Mouse (Mus musculus) forelimb bud, embryonic 11.5 days (tissue): ENCODE results near the gene Akap2.

Experiments used
- DNase-seq: peaks from one replicate; pipeline ENCODE4 v3.0.0-alpha.2; 2012; ENCODE audit warnings: low read depth, low spot score

Akap2 gene

DNA sequence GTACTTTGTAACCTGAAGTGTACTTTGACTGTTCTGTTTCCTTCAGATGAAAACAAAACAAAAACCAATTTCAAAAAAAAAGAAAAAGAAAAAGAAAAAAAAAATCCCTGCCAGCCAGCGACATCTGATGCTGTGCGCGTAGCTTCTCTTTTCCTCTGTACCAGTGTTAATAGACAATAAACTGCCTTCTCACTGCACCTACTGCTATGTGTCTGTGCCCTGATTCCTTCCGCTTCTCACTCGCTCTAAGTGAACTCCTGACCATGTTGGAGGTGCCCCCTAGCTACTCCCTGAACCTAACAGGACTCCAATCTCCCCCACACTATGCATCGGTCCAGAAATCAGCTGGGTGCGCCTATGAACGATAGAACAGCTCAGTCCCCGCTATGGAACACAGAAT lies at the start of gene Akap2:
Gene Akap2 (plus strand): TSS at position 304 of the 400 bp plus-strand sequence.
- DNase-seq: no peak

DNA sequence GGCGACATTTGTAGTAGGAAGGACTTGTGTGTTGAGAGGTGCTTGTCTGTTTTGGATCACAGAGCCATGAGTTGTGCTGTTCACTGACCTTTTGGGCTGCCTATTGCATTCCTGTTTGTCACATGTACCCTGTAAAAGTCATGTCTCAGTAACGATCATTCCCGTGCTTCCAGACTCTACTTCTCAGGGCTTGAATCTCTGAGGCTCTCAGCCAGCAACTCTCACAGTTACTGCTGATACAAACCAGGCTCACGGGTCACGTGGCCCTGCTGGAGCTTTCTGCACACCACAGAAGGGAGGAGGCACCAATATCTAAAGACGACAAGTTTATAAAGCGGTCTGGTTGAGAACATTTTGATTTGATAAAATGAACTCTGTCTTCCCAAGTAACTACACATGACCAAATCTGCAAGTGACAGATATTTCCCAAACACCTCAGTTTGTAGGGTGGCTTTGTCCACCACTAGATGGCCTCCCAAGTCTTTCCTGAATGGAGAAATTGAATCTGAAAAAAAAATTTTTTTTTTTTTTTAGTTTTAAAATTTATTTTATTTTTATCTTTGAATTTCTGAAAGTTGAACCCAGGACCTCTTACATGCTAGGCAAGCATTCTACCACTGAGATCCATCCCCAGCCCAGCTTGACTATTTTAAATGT lies 46.5 kb upstream of the Akap2 start:
- peak; percentile 49 for DNase-seq

DNA sequence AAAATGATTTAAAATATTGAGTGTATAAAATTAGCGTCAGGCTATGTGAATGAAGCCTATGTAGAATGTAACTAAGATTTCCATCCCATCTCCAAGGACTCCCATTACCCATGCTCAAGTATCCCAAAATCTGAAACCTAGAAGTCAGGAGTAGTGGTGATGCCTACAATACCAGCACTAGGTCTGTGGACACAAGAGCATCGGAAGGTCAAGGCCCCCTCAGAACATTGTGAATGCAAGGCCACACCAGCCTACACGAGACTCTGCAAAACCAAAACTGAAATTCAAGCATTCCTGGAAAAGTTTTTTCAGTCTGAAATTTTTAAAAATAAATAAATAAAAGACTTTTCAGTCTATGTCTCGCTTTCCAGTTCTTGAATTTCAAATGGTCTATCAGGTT lies 44.9 kb upstream of the Akap2 start:
- DNase-seq: no peak

DNA sequence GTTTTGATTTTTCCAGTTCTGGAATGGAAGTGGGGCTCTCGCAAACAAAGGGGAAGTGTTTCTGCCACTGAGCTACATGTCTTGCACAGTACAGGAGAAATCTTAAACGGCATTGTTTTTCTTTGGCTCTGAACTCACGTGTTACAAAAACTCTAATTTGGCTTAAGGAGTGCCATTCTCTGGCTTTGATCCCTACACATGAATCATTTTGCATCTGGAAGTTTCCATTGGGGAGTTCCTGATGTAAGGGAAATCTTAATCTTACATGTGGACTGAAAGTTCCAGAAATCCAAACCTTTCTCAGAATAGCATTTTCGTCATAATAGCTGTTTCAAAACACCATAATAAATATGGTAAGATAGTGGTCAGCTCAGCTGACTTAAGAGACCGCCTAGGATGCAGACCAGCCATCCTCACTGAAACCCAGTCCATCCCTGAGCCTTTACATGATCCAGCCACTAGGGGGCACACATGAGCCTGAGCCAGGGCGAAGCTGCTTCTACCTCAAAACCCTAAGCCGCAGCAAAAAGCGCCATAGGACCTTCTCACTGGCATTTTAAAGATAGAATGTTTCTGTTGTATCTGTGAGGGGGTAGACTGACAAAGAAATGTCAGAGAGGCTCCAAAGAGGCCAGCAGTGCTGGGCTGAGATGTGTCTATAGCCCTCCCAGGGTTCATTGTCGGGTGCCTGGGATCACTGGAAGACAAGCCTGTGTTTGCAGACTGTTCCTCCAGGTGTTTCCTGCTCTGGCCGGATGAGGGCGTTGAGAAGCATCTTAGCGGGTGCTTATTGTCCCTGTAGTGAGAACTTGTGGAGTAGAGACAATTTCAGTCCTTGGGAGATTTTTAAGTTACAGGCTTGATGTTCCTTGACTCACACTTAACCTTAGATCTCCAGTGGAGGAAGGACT lies 44.2 kb upstream of the Akap2 start:
- DNase-seq: peak; percentile 90

DNA sequence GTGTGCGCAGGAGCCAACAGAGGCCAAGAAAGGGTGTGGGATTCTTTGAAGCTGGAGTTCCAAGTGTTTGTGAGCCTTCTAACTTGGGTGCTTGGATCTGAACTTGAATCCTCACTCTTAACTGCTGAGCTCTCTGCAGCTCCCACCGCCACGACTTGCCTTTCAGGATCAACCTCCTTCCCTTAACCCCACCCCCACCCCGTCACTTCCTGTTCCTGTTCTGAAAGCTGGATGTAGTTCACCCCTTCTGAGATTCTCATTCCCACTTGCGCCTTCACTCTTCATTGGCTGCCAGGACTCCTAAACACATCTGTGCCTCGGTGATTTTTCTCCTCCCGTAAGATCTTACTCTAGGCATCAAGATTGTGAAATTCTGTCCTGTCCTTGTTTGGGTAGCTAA lies 43.1 kb upstream of the Akap2 start:
- DNase-seq: no peak

DNA sequence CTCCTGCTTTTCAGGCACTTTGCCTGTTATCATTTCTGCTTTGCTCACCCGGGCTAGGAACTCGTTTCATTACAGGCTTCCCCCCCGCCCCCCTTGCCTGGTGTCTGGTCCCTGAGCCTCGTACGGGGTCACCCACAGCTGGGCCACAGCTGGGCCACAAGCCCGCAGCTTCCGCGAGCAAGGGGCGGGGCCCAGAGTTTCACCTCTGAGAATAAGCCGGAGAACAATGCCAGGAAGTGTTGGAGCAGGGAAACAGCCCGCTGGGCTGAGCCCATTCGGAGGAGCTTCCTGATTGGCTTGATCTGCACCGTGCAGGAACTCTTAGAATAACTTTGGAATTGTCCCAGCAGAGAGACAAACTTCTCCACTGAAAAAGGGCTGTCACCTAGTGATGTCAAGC lies 42.1 kb upstream of the Akap2 start:
- peak; percentile 71 for DNase-seq

DNA sequence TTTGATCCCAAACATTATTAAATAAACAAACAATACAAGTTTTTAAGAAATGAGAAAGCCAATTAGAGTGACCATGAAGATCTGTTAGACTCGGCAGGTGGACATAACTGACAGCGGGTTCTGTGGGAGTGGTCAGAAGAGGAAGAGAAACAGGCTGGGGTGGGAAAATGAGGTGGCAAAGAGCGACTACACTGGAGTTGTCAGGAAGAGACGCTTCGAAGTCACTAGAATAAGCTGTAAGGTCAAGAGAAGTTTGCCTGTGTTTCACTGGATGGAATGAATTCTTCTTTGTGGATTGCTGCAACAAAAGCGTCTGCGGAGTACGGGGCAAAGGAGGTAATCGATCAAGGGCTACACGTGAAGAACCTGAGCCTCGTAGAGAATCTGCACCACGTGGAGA lies 39.5 kb upstream of the Akap2 start:
- DNase-seq: no peak

DNA sequence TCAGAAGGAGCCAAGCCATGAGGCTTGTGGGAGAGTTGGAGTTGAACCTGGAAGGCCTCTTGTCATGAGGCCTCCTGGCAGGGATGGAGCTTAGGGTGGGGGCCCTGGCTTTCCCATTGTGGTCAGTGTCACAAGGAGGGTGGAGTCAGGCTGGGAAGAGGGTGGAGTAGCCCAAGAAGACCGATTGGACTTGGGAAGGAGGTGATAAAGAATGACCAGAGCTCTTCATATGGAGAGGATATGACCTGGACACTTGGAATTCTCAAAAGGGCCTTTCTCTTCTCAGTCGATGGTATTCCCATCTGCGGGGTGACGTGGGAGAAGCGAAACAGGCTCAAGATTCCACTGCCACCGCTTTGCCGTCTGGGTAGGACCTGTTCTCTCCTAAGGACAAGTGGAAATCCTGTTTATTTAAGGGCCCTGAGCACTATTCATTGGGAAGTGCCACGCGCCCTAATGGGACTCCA lies 38.4 kb upstream of the Akap2 start:
- no peak for DNase-seq

DNA sequence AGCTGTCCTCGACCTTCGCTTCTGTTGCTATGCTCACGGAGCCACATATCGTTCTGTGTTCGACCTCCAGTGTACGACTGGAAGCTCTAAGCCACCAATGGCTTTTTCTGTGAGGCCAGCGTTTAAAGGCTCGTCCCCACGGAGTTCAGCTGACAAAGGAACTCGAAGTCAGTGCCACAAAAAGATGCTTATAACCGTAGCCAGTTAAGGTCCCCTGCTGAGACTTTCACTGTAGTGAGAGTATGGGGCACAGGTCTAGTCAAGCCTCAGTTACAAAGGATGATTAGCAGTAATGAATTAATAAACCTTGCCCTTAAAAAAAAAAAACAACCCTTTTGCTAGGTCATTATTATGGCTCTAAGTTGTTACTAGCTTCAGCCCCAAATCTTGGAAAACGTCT lies 37.3 kb upstream of the Akap2 start:
- no peak for DNase-seq

DNA sequence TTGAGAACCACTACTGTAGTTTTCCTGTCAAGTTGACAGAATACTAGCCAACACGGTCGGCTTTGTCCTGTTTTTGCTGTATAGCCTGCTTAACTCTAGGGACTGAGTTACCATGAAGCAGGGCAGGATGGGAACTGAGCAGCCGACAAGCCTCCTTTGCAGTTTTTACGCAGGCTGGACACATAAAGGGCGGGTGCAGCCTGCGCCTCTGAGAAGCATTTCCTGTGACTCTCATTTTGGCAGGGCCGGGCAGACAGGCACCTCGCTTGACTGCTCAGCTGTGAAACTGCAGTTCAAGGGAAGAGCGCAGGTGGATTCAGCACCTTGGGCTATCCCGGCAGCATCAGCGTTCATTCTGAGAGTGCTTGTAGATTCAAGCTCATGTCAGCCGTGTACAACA lies 35.9 kb upstream of the Akap2 start:
- no peak for DNase-seq

DNA sequence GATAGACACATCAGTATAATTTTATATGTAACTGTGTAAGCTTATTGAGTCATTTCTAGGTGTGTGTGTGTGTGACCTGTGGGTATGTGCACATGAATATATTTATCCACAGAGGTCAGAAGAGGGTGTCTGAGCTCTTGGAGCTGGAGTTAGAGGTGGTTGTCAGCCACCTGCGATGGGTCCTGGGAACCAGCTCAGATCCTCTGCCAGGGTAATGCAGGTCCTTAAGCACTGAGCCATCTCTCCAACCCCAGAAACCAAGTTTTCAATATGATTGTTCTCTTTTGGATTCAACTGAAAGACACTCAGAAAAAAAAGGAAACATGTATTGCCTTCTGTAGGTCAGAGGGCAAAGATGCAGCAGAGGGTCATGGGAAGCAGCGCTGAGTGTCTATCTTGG lies 35.1 kb upstream of the Akap2 start:
- no peak for DNase-seq

DNA sequence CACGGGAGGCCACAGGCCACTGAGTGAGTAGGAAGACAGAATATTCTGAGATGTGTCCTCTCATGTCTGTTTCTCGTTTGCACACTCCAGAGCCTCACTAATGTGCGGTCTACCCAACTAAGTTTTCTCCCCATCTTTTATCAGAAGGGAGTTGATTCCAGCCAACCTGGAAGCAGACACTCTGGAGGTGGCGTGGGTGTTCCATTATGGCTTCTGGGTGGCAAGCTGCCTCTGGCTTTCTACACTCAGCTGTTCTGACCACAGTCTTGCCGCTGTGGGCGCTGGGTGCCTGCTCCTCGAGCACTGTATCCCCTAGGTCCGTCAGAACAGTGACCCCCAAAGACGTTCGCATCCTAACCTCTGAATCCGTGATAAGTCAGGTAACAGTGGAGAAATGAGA lies 34.5 kb upstream of the Akap2 start:
- no peak for DNase-seq

DNA sequence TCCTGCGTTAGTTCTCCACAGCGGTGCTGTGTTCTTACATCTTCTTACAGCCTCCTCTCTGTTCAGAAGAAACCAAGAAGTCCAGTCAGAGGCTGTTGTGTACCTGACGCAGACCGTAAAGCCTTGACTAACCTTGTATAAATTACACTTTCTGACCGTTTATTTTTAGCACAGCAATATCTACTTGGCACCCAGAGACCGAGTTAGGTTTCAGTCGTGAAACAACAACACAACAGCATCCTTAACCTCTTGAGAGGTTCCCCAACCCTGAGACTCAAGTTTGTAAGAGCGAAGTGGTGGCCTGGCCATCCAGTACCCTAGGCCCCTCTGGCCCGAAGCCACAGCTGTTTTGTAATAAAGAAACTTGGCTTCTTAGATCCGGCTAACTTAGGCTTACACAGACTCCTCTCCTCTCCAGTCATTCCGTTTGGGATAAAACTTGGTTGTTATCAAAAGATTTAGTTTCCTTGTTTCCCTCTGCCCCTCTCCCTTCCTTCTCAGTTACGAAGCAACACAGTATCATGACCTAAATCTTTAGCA lies 32.7 kb upstream of the Akap2 start:
- DNase-seq: no peak

DNA sequence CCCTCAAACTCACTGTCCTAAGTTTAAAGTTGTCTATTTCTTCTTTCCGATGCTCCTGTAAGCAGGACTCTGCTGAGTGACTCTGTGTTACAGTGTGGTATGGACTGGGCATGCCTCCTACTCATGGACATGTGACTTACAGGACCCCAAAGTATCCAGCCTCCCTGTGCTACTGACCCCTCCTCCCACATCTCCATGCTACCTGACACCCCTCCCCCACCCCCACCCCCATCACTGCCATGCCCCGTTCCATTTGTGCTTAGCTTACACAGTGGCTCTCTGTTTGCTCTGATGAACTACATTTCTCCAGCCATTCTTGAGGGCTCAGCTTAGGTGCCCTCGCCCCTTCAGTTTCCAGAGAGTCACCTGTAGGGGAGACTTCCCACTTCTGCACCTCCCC lies 30.7 kb upstream of the Akap2 start:
- no peak for DNase-seq

DNA sequence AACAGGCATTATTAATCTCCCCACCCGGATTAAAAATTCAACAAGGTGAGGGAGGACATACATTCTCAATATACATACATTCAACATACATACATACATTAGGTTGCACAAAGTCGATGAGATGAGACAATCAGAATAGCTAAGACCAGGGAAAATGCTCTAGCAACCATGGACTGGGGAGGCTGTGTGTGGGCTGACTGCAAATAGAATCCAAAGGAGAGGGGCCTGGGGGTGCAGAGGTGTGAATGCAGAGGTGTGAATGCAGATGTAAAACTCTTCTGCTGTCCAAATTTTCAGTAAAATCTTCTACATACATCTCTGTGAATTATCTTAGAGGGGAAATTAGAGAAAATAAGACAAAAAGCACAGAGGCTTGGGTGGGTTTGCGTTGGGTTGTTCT lies 29.9 kb upstream of the Akap2 start:
- DNase-seq: no peak

DNA sequence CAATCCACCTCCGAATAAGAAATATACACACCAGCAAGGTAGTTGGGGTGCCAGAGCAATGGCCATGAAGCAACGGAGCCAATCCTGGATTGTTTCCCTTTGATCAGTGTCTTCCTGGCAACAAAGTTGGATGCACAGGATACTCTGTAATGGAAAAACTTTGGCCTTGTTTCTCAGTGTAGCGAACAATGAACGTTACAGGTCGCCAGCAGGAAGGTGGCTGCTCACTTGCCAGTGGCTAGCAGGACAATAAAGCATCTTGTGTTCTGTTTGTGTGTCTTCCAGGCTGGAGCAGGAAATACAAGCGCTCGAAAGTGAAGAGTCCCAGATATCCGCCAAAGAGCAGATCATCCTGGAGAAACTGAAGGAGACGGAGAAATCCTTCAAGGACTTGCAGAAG lies 29.3 kb upstream of the Akap2 start:
- DNase-seq: no peak

DNA sequence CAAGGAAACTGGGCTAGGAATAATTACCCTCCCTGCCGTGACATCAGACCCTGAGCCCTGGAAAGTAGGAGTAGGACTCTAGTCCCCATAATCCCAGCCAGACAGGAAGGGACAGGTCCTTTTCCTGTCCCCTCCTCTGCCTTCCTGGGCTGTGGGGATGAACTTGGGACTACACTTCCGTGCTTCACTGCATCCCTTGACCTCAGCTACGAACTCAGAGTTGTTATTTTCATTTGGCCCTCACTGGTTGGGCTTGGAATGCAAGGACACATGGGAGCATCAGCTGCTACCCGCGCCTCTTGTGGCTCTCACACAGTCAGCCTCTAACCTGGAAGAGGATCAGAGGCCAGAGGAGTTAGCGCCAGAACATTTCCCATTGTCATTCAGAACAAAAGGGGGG lies 27.5 kb upstream of the Akap2 start:
- no peak for DNase-seq

DNA sequence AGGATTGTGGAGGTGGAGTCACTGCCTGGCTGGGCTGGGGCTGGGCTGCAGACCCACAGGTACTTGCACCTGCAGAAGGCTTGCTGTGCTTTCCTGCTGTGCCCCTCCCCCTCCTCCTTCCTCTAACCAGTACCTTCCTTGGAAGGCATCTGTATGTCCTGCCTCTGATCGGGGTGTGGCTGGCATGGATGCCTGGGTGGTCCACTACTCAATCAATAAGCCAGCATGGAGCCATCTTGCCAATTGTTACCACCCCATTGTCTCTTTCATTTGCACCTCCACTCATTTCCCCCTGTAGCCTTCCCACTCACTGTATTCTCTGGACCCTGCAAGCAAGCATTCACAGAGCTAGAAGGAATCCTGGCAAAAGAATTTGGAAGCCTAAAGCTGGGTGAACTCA lies 26.7 kb upstream of the Akap2 start:
- DNase-seq: no peak

DNA sequence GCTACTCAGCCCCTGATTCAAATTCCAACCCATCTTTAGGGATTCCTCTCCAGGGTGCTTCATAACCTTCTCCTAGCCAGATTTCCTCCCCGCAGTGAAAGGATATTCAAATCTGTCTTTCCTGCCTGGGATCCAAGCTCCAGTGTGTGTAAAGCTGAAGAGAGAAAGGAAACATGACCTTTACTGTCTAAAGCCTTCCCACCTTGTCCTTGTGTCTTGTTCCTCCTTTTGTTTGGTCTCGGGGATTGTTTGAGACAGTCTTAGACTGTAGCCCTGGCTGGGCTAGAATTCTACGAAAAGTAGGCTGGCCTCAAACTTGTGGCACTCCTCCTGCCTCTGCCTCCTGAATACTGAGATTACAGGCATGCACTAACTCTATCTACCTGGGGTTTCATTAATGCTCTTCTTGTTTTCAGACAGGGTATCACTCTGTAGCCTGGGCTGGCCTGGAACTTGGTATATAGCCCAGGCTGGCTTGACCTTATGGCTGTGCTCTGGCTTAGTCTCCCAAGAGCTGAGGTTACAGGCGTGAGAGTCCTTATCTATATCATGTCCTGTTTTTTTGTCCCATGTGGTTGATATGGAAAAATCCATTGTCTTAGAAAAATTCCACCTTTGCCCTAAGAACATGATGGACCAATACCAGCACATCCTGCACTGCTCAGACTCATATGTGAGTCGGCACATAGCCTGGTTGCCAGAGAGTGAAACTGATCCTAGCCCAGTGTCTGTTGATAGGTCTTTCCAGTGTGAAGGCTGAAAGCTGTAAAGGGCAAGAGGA lies 22.9 kb upstream of the Akap2 start:
- no peak for DNase-seq

DNA sequence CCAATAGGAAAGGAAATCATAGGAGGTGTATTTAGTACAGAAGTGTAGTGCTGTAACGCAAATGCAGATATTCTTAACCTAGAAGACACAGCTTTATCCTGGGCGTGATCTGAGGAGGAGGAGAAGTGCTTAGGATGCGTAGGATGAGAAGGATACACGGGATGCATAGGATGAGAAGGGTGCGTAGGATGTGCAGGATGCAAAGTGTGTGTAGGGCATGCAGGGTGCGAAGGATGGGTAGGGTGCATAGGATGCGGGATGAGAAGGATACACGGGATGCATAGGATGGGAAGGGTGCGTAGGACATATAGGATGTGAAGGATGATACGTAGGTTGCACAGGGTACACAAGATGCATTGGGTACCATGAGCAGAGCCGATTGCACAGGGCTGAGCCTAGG lies 20.5 kb upstream of the Akap2 start:
- DNase-seq: no peak

DNA sequence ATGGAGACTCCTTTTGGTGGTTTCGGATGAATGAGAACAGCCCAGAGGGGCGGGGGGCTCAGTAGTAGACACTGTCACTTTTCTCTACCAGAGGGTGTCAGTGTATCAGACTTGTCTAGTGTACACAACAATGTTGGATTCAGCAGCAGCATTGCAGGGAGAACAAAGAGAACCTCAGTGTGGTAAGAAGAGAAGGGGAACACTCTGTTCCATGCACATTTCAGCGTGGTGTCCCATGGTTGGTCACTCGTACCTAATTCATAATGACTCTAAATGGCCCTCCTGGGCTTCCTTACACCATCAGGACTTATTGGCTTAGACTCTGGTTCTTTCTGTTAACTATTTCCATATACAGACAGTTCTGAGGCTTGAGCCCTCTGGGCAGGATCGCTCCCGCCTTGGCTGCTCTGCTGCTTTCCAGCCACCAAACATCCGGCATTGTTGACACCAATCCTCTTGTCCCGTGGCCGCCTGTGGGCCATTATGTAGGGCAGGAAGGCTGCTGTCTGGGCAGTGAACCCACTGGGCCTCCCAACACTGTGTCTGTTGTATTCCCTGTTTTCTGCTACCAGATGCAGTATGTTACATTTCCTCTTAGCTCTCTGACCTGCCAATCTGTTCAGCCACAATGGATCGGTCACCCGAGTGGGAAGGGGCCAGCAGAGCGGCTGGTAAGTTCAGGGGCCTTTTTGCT lies 19.4 kb upstream of the Akap2 start:
- DNase-seq: no peak
